Mouse (Mus musculus) intestine, embryonic 14.5 days (tissue): ENCODE measurements around the gene Dpf3. TPM values are rescaled to one million over a fixed set of nuclear protein-coding genes. Genes with fewer than 3 reads are reported as not detected.

Experiments
- ATAC-seq: fragments of 200-750 bp; cut with Nextera tagmentation; replicated peaks from 2 replicates; pipeline ENCODE4 v1.8.0; 2017; ENCODE audit warnings: low read depth, moderate number of reproducible peaks, moderate TSS enrichment, moderate library complexity; ENCODE audit not compliant: low FRiP score, low TSS enrichment
- DNase-seq: peaks from one replicate; pipeline ENCODE4 v3.0.0-alpha.2; 2018; ENCODE audit warnings: low spot score
- H3K27ac ChIP-seq: fragments of 300-500 bp; sonication (generic); 2 replicates; pipeline ENCODE4 v1.5.1; 2014; ENCODE audit warnings: low read depth, mild to moderate bottlenecking, control low read depth
- H3K27me3 ChIP-seq: fragments of 300-500 bp; sonication (generic); replicated peaks from 2 replicates; pipeline ENCODE4 v1.6.1; 2014; ENCODE audit warnings: low read length, control low read depth; ENCODE audit not compliant: control insufficient read depth, insufficient read depth
- H3K36me3 ChIP-seq: fragments of 300-500 bp; sonication (generic); 2 replicates; pipeline ENCODE4 v1.6.1; 2014; ENCODE audit warnings: low read length, control low read depth; ENCODE audit not compliant: control insufficient read depth, insufficient read depth
- H3K4me1 ChIP-seq: fragments of 300-500 bp; sonication (generic); replicated peaks from 2 replicates; pipeline ENCODE4 v1.6.1; 2014; ENCODE audit warnings: low read length, control low read depth, mixed read lengths; ENCODE audit not compliant: control insufficient read depth, insufficient read depth
- H3K4me2 ChIP-seq: fragments of 300-500 bp; sonication (generic); 2 replicates; pipeline ENCODE4 v1.6.1; 2014; ENCODE audit warnings: low read length
- H3K4me3 ChIP-seq: fragments of 300-500 bp; sonication (generic); 2 replicates; pipeline ENCODE4 v1.5.1; 2014; ENCODE audit warnings: low read depth, low read length, control low read depth, mixed read lengths
- H3K9ac ChIP-seq: fragments of 300-500 bp; sonication (generic); 2 replicates; pipeline ENCODE4 v1.6.1; 2014; ENCODE audit warnings: mild to moderate bottlenecking, low read length
- H3K9me3 ChIP-seq: fragments of 300-500 bp; sonication (generic); 2 replicates; pipeline ENCODE4 v1.6.1; 2016; ENCODE audit warnings: low read length, control low read depth; ENCODE audit not compliant: control insufficient read depth
- WGBS: fragments of 180-500 bp; shearing (Covaris S2); extraction: QIAGEN DNeasy Blood & Tissue Kit; methylation state at CpG from one replicate; pipeline ENCODE4 v1.1.7; 2014; 5-methylcytosine and 5-hydroxymethylcytosine counted together
- polyA plus RNA-seq: library from polyadenylated mRNA; unstranded; fragments of >200 nt; fragmentation: Nextera tagmentation; extraction: Ambion mirVana; gene quantifications from 2 replicates; pipeline ENCODE4 v1.2.1, GENCODE M21; 2014

Gene Dpf3
- polyA plus RNA-seq, 1 experiment from 2014 or later, result 8.7 TPM

GRCm38 (mm10) chr12:83330056-83330455 is 157.5 kb downstream of the Dpf3 start:
- ATAC-seq (no peak), DNase-seq (no peak)
- Histone ChIP-seq H3K36me3 (no peaks in the 10 kb centered on the region), H3K4me1 (peaks cover 8% of the 10 kb centered on the region; the same call in 1 of the 2 replicates), H3K4me2 (no peak overlapping the region), H3K4me3 (no peak overlapping the region), H3K9ac (no peak overlapping the region), H3K9me3 (no peaks in the 10 kb centered on the region), H3K27ac (no peak overlapping the region), H3K27me3 (no peaks in the 10 kb centered on the region)
- WGBS, result 32% methylated on average over 7 of the region's 7 CpGs

- Histone ChIP-seq H3K36me3 (no peaks in the 10 kb centered on the region), H3K9ac (no peak overlapping the region), H3K4me1 (peaks cover 8% of the 10 kb centered on the region; the same call in 1 of the 2 replicates), H3K27ac (no peak overlapping the region), H3K4me2 (no peak overlapping the region), H3K9me3 (no peaks in the 10 kb centered on the region), H3K27me3 (no peaks in the 10 kb centered on the region), H3K4me3 (no peak overlapping the region)
- no peak for DNase-seq
- ATAC-seq, result 0 out of 2 replicates have a peak, but pooled peaks have one; percentile 32
- 82% methylated on average over 13 of the region's 13 CpGs for WGBS
Measured at GRCm38 (mm10) chr12:83328899-83329298, 158.6 kb downstream of the Dpf3 start.

- DNase-seq (no peak), ATAC-seq (no peak)
- Histone ChIP-seq H3K4me2 (no peak overlapping the region), H3K27ac (no peak overlapping the region), H3K9me3 (no peaks in the 10 kb centered on the region), H3K27me3 (no peaks in the 10 kb centered on the region), H3K36me3 (no peaks in the 10 kb centered on the region), H3K4me1 (peaks cover 8% of the 10 kb centered on the region; the same call in 1 of the 2 replicates), H3K4me3 (no peak overlapping the region), H3K9ac (no peak overlapping the region)
- 57% methylated on average over 4 of the region's 4 CpGs for WGBS
Measured at GRCm38 (mm10) chr12:83328491-83328890, 159.0 kb downstream of the Dpf3 start.

- ATAC-seq (no peak), DNase-seq (no peak)
- no peaks in the 10 kb centered on the region for H3K27me3 ChIP-seq
- H3K27ac ChIP-seq, result no peak overlapping the region
- no peak overlapping the region for H3K4me2 ChIP-seq
- H3K36me3 ChIP-seq, result no peaks in the 10 kb centered on the region
- 72% methylated on average over 1 of the region's 1 CpGs for WGBS
- H3K9ac ChIP-seq, result no peak overlapping the region
- H3K9me3 ChIP-seq, result no peaks in the 10 kb centered on the region
- no peak overlapping the region for H3K4me3 ChIP-seq
- H3K4me1 ChIP-seq, result peaks cover 8% of the 10 kb centered on the region; the same call in 1 of the 2 replicates
Measured at GRCm38 (mm10) chr12:83327451-83327850, 160.1 kb downstream of the Dpf3 start.

- 94% methylated on average over 3 of the region's 3 CpGs for whole genome bisulfite sequencing
- no peaks in the 10 kb centered on the region for H3K4me1 ChIP-seq
Measured at GRCm38 (mm10) chr12:83320725-83321124, 166.8 kb downstream of the Dpf3 start.

GRCm38 (mm10) chr12:83317646-83318443 is 169.7 kb downstream of the Dpf3 start:
- H3K9ac ChIP-seq, result no peak overlapping the region
- WGBS, result 59% methylated on average over 8 of the region's 8 CpGs
- ATAC-seq, result 0 out of 2 replicates have a peak, but pooled peaks have one; percentile 53

More at GRCm38 (mm10) chr12:83320725-83321124, 166.8 kb downstream of the Dpf3 start:
- Histone ChIP-seq H3K4me3 (no peak overlapping the region), H3K36me3 (no peaks in the 10 kb centered on the region), H3K9me3 (no peaks in the 10 kb centered on the region), H3K27me3 (no peaks in the 10 kb centered on the region), H3K27ac (no peak overlapping the region), H3K9ac (no peak overlapping the region), H3K4me2 (no peak overlapping the region)
- no peak for DNase-seq
- ATAC-seq, result no peak

GRCm38 (mm10) chr12:83314666-83315065 is 172.8 kb downstream of the Dpf3 start:
- H3K9ac ChIP-seq, result no peak overlapping the region
- no peak for ATAC-seq
- 71% methylated on average over 7 of the region's 7 CpGs for whole genome bisulfite sequencing
- H3K4me3 ChIP-seq, result no peak overlapping the region
- no peaks in the 10 kb centered on the region for H3K4me1 ChIP-seq
- H3K4me2 ChIP-seq, result no peak overlapping the region
- no peak overlapping the region for H3K27ac ChIP-seq
- no peaks in the 10 kb centered on the region for H3K36me3 ChIP-seq
- DNase-seq, result no peak
- H3K9me3 ChIP-seq, result no peaks in the 10 kb centered on the region
- no peaks in the 10 kb centered on the region for H3K27me3 ChIP-seq

More at GRCm38 (mm10) chr12:83317646-83318443, 169.7 kb downstream of the Dpf3 start:
- Histone ChIP-seq H3K27me3 (no peaks in the 10 kb centered on the region), H3K4me2 (no peak overlapping the region), H3K4me1 (no peaks in the 10 kb centered on the region), H3K27ac (no peak overlapping the region), H3K36me3 (no peaks in the 10 kb centered on the region), H3K4me3 (no peak overlapping the region), H3K9me3 (no peaks in the 10 kb centered on the region)
- DNase-seq, result no peak

GRCm38 (mm10) chr12:83312818-83313217 is 174.7 kb downstream of the Dpf3 start:
- 86% methylated on average over 9 of the region's 9 CpGs for WGBS
- Histone ChIP-seq H3K27me3 (no peaks in the 10 kb centered on the region), H3K27ac (no peak overlapping the region), H3K36me3 (no peaks in the 10 kb centered on the region), H3K4me3 (no peak overlapping the region), H3K9me3 (no peaks in the 10 kb centered on the region), H3K9ac (no peak overlapping the region), H3K4me2 (no peak overlapping the region), H3K4me1 (no peaks in the 10 kb centered on the region)
- no peak for DNase-seq
- no peak for ATAC-seq

- ATAC-seq, result no peak
- 83% methylated on average over 11 of the region's 11 CpGs for WGBS
Measured at GRCm38 (mm10) chr12:83310567-83310966, 176.9 kb downstream of the Dpf3 start.

More at GRCm38 (mm10) chr12:83310567-83310966, 176.9 kb downstream of the Dpf3 start:
- no peak overlapping the region for H3K9ac ChIP-seq
- H3K36me3 ChIP-seq, result no peaks in the 10 kb centered on the region
- no peak for DNase-seq
- H3K4me3 ChIP-seq, result no peak overlapping the region
- H3K4me2 ChIP-seq, result no peak overlapping the region
- H3K27ac ChIP-seq, result no peak overlapping the region
- H3K27me3 ChIP-seq, result no peaks in the 10 kb centered on the region
- no peaks in the 10 kb centered on the region for H3K9me3 ChIP-seq
- H3K4me1 ChIP-seq, result no peaks in the 10 kb centered on the region
